Mouse (Mus musculus): ENCODE results near the gene Sbno2.

The Sbno2 gene

GRCm38 (mm10) chr10:80141786-80142529 lies 36.6 kb upstream of the Sbno2 start:
- peak; percentile 63 for DNase-seq (ENCODE audit: low spot score)

DNA sequence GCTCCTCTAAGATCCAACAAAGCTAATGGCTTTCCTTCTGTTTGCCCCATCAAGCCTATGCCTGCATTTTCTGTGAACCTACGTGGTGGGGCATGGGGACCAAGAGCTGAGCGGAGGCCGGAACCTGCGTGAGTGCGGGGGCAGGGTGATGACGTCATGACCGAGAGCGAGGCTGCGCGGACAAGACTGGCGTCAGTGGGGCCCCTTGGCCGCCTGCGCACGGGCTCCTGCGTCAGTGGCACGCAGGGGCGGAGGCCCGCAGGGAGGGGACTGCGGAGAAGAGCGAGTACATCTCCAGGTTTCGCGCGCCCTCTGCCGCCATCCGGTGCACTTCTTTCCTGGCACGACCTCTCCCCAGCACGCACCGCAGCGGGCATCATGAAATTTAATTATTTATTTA lies 35.9 kb upstream of the Sbno2 start:
- peak; percentile 93 for DNase-seq (ENCODE audit: low spot score)

DNA sequence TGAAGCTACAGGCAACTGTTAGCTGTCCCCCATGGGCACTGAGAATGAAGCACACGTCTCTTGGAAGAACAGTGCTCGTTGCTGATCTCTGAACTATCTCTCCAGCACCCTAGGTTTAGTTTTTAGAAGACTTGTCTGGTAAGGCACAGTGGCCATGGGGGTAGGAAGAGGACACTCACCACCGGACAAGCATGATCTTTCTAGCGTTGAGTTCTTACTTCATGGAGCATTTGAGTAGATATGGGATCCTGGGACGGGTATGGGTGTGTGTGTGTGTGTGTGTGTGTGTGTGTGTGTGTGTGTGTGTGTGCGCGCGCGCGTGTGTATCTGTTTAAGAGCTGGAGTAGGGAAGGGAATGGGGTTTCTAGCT lies 35.3 kb upstream of the Sbno2 start, which contains the start of gene Cbarp:
TSS of gene Cbarp (minus strand) at position 170 of the 370 bp plus-strand sequence.
- no peak for DNase-seq (ENCODE audit: low spot score)

DNA sequence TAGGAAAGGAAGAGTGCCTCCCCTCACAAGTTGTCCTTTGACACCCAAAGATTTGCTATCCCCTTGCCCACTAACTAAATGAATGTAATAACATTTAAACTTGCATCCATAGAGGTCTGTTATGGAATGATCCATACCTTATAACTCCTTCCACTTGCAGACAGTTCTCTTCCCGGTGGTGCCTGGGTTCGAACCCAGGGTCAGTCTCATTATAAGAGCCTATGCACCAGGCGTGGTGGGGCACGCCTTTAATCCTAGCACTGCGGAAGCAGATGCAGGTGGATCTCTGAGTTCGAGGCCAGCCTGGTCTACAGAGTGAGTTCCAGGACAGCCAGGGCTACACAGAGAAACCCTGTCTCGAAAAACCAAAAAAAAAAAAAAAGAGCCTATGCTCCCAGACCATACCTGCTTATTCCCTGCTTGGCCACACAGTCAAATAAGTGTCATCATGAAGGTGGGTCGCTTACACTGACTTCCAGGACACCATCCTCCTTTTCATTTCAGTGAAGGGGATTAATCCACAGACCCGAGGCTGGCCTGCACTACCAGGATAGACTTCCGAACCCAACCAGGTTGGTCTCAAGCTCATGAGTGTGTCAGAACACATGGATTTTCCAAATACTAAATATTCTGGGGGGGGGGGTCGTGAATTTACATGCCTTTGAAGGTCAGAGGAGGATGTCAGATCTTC lies 34.7 kb upstream of the Sbno2 start:
- DNase-seq (ENCODE audit: low spot score) = no peak

- no peak for DNase-seq (ENCODE audit: low spot score)
Observed at GRCm38 (mm10) chr10:80139439-80139775, 34.0 kb upstream of the Sbno2 start.

DNA sequence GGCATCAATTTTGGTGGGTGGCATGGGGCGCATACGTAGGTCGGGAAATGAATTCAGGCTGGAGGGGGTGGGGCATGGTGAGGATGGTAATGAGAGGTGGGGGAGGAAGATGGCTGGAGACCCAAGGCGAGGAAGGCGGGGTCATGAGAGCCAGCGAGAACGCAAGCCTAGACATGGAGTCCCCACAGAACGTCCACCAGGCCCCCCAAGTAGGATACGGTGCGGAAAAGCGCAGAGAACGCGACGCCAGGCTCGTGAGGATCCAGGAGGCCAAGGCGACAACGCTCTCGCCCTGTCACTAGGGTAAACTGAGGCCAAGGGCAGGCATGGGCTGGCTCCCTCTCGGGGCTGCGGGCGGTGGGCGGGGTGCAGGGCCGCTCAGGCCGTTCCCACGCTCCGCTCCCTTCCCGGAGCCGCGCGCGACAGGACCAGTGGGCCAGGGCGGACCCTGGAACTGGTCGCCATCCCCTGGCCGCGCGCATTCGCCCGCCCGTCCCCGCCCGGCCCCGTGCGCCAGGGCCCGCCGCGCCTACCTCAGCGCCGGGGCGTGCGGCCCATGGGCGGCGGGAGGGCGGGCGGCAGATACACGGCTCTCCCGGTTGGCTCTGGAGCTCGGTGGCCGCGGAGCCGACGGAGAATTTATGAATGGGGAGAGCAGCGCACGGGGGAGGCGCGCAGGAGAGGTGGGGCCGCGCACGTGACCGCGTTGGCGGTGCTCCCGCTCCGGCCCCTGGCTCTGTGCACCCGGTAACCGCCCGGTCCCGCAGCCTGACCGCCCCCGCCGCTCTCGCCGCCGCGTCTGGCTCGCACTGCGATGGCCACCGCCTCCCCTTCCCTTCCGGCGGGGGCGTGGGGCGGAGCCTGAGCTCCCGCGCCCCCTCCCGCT lies 33.4 kb upstream of the Sbno2 start, which contains the start of gene Atp5d:
TSS of gene Atp5d (plus strand) at position 80 of the 886 bp plus-strand sequence.
- DNase-seq (ENCODE audit: low spot score) = no peak

GRCm38 (mm10) chr10:80137626-80138552 lies 32.5 kb upstream of the Sbno2 start:
- DNase-seq (ENCODE audit: low spot score) = no peak

DNA sequence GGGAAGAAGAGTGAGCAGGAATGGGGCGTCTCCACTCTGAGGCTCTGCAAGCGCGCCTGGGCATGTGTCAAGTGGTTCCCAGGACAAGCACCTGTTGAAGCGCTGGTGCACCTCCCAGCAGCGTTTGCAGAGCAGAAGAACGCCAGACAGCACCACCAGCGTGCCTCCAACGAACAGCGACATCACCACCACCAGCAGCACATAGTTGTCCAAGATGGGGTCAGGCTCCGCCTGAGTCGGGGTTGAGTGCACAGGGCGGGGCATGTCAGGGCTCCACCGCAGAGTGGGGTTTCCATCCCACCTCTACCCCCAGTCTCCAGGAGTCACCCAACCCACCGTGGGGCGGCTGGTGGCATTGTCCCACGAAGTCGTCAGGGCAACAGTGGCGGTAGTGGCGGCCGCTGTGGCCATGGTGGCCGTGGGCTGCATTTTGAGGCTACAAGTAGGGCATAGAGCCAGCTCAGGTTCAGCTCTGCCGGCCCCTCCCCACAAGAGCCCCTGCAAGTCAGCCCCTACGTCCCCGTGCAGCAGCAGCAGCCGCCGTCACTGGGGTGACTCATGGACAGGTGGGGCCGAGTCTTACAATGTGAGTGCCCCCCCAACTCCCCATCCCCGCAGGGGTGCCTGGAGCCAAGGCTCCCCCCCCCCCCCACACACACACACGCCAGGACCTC lies 31.7 kb upstream of the Sbno2 start:
- no peak for DNase-seq (ENCODE audit: low spot score)

GRCm38 (mm10) chr10:80136179-80136951 lies 31.0 kb upstream of the Sbno2 start:
- DNase-seq (ENCODE audit: low spot score) = no peak

DNA sequence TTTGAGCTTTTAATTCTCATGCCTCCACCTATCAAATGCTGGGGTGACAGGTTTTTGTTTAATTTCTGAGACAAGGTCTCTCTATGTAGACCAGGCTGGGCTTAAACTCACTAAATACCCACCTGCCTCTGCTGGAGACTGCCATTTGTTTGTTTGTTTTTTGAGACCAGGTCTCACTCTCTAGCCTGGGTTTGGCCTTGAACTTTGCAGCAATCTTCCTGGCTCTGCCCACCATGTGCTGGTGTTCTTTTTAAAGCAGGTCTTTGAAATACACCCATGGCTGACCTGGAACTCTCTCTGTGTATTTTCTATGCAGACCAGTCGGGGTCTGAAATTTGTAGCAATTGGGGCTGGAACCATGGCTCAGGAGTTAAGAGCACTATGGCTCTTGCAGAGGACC lies 30.3 kb upstream of the Sbno2 start:
- no peak for DNase-seq (ENCODE audit: low spot score)

DNA sequence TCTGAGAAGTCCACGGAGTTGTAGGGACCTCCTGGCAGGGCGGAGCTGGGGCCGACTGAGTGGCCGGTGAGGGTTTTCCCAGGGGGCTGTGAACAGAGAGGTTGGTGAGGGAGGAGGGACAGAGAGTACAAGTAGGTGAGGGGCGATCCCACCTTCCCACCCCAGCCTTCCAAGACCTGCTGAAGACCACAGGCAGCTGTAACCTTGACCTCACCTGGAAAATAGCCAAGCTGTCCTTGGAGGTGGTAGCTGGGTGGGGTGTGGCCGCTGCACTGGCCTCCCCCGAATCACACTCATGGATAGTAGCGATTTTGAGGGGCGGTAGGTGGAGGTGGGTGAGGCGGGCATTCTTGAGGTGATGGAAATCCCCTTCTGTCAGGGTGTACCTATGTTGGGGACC lies 29.8 kb upstream of the Sbno2 start:
- no peak for DNase-seq (ENCODE audit: low spot score)

GRCm38 (mm10) chr10:80134421-80134820 lies 29.1 kb upstream of the Sbno2 start:
- no peak for DNase-seq (ENCODE audit: low spot score)

- DNase-seq (ENCODE audit: low spot score) = no peak
Observed at GRCm38 (mm10) chr10:80133226-80133849, 28.0 kb upstream of the Sbno2 start.

GRCm38 (mm10) chr10:80131952-80132350 lies 26.6 kb upstream of the Sbno2 start:
- DNase-seq (ENCODE audit: low spot score) = no peak

GRCm38 (mm10) chr10:80131316-80131951 lies 26.1 kb upstream of the Sbno2 start:
- no peak for DNase-seq (ENCODE audit: low spot score)

GRCm38 (mm10) chr10:80130403-80131031 lies 25.1 kb upstream of the Sbno2 start:
- no peak for DNase-seq (ENCODE audit: low spot score)

DNA sequence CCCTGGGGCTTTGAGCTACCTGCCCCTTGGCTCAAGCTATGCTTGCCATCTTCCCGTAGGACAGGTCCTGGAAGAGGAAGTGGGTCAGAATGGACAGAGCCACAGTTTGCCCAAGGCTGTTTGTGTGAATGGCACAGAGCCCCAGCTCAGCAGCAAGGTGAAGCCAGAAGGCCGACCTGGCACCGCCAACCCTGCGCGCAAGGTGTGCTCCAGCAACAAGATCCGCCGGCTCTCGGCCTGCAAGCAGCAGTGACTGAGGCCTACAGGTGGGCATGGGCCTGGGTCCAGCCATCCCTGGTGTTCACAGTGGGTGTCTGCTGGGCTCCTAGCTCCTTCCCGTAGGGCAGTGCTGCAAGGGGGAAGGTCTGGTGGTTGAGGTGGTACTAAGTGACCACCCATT lies 24.5 kb upstream of the Sbno2 start:
- no peak for DNase-seq (ENCODE audit: low spot score)

DNA sequence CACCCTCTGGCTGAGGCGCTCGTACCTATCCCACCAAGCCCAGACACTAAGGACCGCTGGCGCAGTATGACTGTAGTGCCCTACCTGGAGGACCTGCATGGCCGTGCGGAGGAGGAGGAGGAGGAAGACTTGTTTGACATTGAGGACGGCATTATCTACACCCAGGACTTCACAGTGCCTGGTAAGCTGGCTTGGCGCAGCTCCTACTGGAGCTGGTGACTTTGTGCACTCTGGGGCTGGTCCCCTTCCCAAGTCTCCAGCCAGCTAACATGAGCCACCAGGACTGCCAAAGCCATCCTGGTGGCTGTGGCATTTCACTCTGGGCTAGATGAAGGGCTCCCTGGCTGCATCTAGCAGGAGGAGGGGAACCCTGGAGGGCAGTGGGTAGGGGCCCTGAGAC lies 22.5 kb upstream of the Sbno2 start:
- no peak for DNase-seq (ENCODE audit: low spot score)

All from urinary bladder, postnatal 10 days (tissue).